Mouse (Mus musculus) ovary, postnatal 14 days (tissue): ENCODE measurements around the gene Nav2.

ENCODE experiments used
- DNase-seq: peaks from one replicate; pipeline ENCODE4 v3.0.0; 2022; ENCODE audit warnings: low spot score

The Nav2 gene

DNA sequence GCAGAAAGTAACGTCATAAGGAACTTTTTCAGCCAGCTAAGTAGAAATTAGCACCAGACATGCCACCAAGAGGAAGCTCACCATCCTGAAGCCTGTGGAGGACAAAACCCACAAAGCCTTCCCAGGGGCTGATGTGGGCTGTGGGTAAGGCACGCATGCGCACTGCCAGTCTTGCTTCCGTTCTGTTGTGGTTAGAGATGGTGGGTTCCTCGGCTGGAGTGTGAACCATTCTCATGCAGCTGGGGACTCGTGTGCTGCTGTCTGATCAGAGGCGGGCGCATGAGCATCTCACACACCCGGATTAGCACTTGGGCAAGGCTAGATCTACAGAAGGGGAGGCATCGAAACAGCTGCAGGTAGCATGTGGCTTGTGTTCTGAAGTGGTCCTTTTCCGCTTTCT lies 29.0 kb downstream of the Nav2 start:
- no peak for DNase-seq

DNA sequence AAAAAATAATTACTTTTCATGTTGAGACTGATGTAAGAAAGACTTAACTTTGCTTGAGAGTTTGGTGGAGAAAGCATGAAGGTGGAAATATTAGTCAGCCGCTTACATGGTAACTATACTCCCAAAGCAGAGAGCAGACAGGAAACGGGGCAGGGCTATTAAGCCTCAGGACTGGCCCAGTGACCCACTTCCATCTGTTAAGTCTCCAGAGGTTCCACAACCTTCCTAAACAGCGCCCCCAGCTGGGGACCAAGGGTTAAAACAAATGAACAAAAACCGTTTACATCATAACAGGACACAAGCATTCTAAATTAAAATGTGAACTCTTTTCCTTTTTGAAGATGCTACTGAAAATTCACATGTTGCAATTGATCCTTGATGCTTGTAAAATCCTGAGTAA lies 29.7 kb downstream of the Nav2 start:
- DNase-seq = no peak

DNA sequence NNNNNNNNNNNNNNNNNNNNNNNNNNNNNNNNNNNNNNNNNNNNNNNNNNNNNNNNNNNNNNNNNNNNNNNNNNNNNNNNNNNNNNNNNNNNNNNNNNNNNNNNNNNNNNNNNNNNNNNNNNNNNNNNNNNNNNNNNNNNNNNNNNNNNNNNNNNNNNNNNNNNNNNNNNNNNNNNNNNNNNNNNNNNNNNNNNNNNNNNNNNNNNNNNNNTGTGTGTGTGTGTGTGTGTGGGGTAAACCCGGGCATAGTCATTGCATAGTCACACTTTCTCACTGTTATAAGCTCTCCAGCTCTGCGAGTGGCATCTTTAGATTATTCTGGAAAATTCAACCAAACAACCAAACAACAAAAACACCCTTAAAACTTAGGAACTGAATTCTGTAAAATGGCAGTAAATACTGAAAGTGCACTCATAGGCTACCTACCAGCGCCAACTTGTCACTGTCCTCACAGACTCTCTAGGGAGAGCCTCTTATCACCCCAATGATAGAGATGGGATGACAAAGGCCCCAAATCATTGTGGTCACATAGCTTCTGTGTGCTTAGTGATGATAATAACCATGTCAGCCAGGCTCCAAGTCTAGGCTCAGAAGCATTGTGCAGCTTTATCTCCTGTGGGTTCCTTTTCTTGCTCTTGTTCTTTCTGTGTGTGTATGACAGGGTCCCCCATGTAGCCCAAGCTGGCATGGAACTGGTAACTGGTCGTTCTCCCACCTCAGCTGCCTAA lies 40.0 kb downstream of the Nav2 start:
- no peak for DNase-seq

DNA sequence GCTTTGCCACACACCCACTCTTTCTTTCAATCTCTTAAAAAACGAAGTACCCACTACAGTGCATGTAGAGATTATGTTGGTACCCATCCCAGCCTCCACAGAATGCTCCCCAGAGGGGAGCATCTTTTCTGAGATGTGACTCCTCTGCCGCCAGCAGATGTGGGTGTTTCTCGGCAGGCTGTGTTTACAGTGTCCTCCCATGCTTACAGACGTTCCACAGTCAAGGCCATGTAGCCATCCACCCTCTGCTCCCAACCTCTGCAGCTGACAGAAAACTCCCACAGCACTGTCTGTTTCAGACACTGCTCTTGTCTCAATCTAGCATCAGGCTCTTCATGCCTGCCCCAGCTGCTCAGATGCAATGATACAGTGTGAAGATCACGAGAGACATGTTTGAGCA lies 46.0 kb downstream of the Nav2 start:
- DNase-seq = no peak

DNA sequence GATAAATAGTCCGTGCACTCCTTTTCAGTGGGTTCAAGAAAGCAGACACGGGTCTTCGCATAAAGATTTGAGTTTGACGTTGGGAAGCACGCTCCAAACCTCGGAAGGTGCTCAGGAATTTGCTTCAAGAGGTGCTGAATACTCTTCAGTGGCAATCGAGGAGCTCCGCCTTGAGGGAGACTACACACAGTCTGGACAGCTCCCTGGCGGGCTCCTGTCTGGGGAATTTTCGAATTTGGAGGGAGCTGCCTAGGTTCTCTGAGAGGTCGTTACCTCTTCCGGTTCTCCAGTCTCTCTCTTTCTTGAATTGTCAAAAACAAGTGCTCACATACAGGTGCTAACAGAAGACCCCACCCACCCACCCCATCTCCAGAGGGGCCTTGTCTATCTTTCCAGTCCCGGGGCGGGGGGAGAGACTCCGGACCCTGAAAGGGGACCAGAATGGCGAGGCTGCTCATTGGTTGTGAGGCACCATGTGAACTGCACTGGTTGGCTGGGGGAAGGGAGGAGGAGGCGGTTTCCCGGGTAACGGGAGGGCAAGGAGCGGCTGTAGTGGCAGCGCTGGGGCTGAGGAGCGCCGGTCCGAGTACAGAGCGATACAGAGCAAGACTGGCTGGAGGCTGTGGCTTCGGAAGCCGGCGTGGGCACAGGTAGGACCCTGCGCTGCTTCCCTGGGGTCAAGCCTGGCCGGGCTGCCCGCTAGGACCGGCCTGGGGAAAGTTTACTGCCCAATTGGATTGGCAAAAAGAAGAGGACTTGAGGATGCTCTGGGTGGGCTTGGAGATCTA lies 50.2 kb downstream of the Nav2 start:
- peak; percentile 35 for DNase-seq

DNA sequence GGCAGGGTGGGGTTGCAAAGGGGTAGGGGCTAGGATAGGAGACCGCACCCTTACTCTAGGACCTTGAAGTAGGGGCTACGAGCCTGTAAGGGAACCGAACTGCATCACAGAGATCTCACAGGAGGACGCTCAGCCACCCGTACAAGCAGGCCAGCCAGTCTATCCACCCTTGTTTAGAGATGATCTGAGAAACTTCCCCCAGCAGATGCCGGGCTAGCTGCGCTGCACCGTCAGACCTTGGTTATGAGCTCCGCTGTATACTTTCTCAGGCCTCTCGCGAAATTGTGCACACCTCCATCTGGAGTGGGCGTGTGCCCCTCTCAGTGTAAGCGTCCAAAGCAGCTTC lies 50.8 kb downstream of the Nav2 start:
- no peak for DNase-seq

DNA sequence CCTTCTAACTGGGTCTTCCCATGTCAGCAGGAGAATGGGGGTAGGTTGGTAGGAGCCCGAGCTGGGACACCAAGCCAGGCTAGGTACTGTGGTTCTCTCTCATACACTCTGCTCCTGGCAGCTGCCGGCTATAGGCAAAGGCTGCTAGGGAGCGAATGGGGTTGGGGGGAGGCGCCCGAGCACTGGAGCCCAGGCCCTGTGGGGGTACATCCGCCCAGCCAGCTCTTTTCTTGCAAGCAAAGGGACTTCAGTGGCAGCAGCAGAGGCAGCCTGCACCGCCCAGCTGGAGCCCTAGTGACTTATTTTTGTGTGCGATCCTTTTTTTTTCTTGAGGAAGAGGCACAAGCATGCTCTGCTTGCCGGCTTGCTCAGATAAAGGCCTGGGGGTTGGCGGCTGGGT lies 51.6 kb downstream of the Nav2 start:
- no peak for DNase-seq

DNA sequence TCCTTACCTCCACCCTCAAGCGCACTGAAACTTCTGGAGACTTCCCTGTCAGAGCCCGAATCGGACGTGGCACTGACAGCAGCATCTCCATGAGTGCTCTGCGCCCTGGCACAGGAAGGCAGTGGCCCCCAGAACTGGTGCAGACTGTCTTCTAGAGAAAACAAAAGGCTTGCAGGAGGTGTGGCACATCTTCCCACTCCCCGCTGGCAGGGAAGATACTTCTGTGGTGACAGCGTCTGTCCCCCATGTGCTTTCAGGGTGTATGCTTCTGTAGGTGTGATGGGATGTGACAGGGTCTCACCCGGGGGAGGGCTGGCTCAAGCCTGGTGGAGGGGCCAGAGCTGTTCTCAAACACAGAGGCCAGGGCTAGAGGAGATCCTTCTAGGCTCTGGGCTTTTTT lies 53.0 kb downstream of the Nav2 start:
- DNase-seq = no peak

DNA sequence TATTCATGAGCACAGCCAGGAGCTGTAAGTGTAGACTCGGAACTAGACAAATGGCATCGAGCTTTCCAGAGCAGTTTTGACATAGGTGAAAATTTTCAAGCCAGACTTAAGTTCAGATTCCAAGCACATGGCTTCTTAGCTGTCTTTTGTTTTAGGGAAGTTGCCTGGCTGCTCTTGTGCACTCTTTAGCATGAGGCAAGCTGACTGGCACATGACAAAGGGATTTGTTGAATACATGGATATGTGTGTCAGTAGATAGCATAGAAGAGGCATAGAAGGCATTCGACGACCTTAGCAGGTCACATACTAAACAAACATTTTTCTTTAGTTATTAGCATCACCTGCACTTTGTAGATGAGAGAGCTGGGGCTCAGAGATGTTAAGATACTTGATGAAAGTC lies 53.4 kb downstream of the Nav2 start:
- no peak for DNase-seq

DNA sequence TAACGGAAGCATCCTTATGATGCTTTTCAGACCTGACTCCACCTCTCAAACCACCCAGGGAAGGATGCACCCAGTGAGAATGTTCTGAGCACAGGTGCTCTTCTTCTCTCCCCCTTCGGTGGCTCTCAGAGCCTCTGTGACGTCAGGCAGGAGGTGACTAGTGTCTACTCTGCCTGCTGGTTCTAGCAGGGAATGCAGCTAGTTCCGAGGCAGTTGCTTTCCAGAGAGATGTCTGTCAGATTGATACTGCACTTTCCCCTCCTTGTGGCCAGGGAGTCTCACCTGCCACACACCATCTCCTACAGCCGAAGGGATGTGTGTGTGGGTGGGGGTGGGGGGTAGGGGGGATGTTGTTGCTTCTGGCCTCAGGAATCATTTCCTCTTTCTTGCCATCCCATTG lies 54.6 kb downstream of the Nav2 start:
- DNase-seq = no peak

DNA sequence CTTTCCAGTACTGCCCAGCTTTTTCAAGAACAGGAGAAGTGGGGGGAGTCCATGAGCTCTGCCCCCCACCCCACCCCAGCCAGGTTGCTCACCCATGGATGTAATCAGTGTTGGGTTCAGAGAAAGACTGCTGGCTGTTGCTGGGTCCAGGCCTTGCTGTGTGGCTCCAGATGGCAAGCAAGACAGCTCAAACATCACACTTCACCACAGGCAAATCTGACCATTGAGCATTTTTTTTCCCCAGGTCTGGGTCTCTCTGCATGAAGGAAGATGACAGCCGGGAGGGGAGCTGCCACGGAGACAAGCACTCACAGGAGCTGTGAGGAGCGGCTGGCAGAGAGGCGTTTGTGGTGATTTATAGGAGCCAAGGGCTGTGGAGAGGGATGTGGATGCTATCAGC lies 55.0 kb downstream of the Nav2 start:
- no peak for DNase-seq

DNA sequence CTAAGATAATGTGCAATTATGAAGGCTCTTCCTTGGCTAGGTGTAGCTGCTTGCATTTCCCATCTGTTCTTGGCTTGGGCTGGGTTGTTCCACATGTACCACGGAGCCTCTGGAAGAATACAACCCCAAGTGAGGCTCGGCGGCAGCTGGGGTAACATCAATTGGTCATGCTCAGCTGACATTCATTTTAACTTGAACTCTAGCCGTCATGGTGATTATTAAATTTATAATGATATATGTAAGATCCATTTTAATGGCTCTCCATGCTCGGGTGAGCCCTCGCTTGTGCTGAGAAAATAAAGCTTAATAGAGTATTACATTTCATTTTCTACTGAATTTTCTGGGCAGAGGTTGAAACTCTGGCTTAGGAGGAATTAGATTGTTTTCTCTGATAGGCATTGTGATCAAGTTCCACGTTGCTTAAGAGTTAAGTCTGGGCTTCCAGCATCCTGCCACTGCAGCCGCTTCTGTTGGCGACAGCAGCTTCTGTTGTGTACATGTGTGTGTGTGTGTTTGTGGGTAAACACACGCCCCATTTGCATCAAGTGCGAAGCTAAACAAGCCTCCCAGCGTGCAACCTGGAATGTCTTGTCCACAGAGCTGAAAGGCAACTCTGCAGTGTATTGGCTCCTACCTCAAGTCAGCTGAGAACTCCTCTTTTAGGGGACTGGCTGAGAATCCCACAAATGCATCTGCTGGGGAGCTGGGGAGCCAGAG lies 57.4 kb downstream of the Nav2 start:
- DNase-seq = no peak

DNA sequence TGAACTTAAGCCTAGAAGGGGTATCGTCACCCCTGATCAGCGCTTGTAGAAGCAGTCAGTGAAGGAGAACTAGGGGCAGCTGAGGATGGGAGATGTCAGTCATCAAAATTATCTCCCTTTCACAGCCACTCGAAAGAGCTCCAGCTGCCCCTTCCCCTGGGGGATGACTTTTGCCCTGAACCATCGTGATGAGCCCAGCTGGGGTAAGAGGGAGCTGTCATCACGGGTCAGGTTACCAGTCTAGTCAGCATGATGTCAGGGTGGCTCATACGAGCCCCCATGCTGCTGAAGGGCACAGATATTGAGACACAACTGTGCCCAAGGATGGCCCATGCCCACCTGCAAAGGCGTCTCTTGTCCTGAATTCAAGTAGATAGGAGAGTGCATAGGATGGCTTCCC lies 72.5 kb downstream of the Nav2 start:
- DNase-seq = no peak

DNA sequence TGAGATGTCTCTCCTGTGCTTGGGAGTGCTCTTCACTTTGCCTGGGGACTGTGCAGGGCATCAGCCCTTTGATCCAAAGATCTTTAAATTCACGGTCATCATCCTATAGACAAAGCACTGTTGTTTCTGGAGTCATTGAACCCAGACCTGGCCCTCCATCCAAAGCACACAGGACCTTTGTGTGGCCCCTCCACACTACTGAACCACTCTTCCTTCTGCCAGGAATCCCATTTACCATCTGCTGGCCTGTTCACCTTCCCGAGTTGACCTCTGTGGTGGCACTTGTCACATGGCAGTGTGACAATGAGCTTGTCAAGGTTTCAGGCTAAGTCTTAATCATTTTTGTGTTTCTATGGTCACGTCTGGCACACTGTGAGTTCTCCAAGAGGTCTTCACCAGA lies 73.3 kb downstream of the Nav2 start:
- DNase-seq = no peak

DNA sequence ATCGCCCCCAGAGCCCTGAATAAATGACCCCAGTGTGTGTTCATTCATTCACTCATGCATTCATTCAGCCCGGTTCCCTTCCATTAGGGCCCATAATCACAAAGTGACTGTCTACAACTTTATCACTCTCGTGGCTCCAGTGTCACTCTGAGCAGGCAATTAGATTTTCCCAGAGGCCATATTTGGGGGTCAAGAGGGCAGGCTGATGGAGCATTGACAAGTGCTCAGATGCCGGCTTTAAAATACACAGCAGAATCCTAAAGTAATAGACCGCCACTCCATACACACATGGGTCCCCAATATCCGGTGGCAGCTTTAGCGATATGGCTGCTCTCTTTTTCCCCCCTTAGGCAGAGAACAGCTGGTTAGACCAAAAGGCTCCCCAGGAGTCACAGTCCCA lies 74.1 kb downstream of the Nav2 start:
- DNase-seq = no peak

DNA sequence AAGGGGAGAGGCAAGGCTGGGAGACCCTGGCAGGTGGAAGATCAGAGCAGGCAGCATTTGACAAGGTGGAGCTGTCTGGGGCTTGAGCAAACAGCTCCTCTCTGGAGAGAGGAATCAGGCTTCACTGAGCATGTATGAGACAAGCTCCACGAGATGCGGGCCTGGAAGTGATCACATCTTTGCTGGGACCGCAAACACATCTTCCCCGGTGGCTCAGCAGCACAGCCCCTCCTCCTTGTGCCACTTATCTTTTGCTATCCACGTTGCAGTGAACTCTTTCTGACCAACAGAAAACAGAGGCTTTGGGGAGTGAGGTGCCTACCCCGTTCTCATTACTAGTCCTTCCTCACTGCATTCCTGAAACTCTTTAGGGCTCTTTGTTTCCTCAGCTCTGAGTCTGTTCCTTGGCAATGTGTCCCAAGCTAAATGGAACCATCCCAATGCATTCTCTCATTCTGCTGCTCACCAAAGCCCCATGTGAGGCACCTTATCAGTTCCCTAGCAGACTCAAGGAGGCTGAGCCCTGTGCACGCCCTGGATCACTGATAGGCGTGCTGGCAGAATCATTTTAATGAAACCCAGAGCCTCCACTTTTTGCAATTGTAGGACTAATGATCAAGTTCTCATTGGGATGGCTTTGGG lies 83.5 kb downstream of the Nav2 start:
- no peak for DNase-seq

DNA sequence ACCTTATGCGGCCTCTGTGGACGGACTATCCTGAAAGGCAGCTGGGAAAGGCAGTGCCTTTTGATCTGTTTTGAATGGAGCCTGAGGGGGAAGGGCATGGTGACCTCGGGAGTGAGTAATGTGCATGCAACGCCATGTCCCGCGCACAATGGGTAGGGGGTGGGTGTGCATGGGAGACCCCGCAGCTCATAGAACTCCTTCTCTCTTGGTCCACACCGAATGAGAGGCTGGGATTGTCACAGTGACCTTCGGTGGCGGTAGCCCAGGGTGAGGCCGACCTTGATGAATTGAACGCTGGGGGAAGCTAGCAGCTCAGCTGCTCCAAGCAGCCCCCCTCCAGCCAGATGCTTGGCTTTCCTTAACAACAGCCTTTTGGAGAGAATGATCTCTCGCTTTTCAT lies 86.7 kb downstream of the Nav2 start:
- DNase-seq = peak; percentile 4

DNA sequence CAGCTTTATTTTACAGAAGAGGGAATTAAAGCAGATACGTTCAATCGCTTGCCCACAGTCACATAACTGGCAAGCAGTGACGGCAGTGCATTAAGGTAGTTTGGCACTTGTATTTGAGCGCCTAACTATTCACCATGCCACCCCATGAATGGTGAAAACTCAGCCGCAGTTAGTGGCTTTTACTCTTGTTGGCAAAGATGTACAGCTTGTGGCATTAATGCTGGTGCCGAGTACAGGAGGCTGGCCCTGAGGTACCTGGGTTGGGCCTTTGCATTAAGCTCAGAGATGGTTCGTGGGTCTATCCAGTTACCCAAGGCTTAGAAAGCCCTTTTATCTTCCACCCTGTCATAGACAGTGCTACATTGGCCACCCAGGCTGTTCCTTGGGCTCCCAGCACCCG lies 87.2 kb downstream of the Nav2 start:
- no peak for DNase-seq

DNA sequence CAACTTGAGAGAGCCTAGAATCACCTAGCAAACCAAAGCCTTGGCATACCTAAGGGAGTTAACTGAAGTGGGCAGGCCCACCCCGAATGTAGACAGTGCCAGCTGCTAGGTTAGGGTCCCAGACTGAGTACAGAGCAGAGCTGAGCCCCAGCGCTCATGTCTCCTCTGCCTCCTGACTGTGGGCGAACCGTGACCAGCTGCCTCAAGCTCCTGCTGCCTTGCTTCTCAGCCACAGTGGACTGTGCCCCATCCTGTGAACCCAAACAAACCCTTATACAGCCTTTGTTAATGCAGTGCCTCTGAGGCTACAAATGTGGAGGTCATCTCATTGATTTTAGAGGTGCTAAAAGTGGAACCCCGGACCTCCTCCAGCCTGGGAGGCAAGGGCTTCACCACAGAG lies 88.3 kb downstream of the Nav2 start:
- no peak for DNase-seq

DNA sequence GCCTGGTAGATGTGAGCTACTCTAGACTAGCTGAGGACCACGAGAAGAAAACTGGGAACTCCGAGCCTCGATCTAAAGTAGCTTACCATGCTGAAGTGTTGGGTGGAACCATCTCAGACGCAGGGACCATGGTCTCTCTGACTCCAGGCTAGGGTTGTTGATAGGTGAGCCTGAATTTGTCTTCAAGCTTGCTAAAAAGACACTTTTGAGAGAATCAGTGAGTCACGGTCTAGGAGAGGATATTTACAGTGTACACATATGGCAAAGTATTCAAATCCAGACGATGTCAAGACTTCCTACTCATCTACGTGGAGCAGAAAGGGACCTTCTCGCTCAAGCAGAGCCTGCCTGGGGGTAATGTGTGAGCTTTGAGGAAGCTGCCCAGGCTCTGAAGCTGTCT lies 89.6 kb downstream of the Nav2 start:
- DNase-seq = no peak

DNA sequence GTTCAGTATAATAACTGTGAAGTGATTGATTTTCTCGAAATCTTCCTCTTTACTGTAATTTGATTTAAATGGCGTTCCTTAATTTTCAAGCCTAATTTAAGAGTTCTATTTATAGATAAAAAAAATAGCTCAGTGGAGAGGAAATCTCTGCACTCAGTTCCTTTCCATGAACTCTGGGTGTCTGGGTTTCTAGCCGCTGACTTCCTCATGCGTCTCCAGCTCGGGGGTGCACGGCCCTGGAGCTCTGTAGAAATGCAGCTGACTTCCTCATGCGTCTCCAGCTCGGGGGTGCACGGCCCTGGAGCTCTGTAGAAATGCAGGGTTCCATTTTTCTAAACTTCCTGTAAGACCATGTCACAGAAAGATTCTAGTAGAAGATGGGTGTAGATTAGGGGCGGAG lies 90.1 kb downstream of the Nav2 start:
- no peak for DNase-seq

DNA sequence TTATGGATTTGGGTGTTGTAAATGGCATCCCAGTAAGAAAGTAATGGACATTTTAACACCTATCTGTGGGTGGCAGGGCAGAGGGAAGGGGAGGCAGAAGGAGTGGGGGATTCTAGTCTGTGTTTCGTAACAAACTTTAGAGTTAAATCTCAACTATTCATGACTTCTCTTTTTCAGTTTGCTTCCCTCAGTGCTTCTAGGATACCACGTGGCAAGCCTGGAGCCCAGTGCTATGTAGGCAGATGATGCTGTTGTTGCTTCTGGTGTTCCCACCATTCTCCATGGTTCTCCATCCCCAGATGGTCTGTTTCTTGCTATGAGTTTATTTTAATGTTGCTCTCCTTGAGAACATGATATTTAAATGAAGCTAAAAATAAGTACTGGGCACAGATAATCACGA lies 92.3 kb downstream of the Nav2 start:
- DNase-seq = no peak

DNA sequence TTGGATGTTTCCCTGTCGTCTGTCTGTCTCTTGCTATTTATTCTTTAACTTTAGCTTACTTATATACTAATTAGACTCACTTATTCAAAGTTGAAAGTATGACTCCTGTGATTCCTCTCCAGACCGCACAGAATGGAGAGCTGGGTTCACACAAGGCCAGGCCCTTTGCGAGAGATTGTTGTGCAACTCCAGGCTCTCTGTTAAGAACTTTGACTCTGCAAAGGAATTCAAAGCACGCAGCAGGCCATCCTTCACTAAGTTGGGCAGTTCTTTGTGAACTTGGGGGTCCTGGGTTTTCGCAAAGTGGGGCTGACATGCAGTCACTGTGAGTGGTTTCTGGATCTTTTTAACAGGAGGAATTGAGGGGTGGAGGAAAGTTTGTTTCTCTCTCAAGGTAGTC lies 95.9 kb downstream of the Nav2 start:
- no peak for DNase-seq
